Mouse (Mus musculus): Measurements from ENCODE around the gene Adam10.

Adam10 gene

DNA sequence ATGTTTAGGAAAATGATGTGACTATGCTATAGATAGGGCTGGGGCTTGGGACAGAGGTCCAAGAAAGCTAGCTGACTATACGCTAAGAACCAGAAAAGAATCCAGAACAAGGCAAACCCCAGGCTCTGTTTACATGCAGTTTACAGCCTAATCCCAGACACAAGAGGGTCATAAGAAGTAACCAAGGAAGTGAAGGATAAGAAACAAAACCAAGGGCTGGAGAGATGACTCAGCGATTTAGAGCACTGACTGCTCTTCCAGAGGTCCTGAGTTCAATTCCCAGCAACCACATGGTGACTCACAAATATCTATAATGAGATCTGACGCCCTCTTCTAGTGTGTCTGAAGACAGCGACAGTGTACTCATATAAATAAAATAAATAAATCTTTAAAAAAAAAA lies 3.7 kb upstream of the Adam10 start:
- DNase-seq = no peak

DNA sequence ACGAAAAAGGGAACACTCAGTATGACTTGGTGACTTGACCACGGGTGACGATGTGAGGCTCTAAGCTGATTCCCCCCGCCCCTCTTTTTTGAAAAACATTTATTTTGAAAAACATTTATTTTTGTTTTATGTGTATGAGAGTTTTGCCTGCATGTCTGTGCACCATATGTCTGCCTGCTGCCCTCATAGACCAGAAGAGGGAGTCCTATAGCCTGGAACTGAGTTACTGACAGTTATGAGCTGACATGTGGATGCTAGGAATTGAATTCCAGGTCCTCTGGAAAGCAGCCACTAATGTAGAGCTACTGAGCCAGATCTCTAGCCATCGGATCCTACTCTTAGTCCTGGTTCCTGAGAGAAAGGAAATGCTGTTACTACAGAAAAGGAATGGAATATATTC lies 2.8 kb upstream of the Adam10 start:
- DNase-seq = no peak

GRCm38 (mm10) chr9:70679132-70680091 lies 615 bp downstream of the Adam10 start:
- DNase-seq = peak; percentile 24

GRCm38 (mm10) chr9:70682202-70682601 lies 3.4 kb downstream of the Adam10 start:
- no peak for DNase-seq

- DNase-seq = no peak
These were observed 9.6 kb downstream of the Adam10 start for GRCm38 (mm10) chr9:70688301-70688968.

- no peak for DNase-seq
These were observed 11.1 kb downstream of the Adam10 start for GRCm38 (mm10) chr9:70689926-70690325.

DNA sequence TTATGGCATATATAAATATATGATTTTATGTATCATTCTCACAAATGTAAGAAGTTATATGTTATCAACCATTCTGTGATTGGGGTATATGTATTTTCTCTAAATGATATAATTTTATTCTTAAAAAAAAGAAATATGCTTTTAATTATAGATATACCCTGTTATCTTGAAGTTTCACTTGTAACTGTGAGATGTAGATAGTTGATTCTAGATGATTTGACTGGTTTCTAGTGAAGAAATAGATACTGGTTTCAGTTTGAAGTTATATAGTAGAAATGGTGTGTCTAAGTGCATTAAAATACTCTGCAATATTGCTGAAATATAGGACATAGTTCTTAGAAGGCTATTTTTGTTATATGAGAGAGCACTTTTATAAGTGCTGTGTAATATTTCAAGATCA lies 11.8 kb downstream of the Adam10 start:
- DNase-seq = no peak

GRCm38 (mm10) chr9:70691772-70692693 lies 13.2 kb downstream of the Adam10 start:
- no peak for DNase-seq

DNA sequence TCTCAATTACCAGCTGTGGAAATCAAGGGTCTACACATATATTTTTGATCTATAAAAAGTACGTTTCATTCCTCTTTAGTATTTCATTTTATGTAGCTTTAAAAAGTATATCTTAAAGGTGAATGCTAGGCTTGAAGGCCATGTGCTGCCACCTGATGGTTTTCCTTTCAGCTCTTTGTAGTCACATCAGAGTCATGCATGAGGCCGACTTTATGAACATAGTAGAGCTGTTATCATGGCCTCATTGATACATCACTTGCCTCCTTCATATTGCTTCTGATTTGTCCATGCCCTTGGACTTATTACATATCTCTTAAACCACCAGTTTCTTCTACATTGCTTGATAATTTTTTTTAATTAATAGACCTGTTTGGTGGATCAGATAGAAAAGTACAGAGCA lies 16.9 kb downstream of the Adam10 start:
- DNase-seq = no peak

- no peak for DNase-seq
These were observed 19.3 kb downstream of the Adam10 start for GRCm38 (mm10) chr9:70698090-70698489.

GRCm38 (mm10) chr9:70703597-70704203 lies 24.9 kb downstream of the Adam10 start:
- DNase-seq = no peak

DNA sequence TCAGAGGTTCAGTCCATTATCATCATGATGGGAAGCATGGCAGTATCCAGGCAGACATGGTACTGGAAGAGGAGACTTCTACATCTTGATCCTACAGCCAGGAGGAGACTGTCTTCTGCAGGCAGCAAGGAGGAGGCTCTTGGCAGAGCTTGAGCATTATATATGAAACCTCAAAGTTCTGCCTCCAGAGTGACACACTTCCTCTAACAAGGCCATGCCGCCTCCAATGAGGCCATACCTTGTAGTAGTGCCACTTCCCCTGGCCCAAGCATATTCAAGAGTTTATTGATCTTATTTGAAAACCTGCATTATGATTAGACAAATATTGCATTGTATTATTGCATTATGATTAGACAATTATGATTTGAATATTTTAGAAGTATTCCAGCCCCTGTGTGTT lies 27.6 kb downstream of the Adam10 start:
- no peak for DNase-seq

GRCm38 (mm10) chr9:70729544-70729943 lies 50.7 kb downstream of the Adam10 start:
- peak; percentile 30 for DNase-seq

DNA sequence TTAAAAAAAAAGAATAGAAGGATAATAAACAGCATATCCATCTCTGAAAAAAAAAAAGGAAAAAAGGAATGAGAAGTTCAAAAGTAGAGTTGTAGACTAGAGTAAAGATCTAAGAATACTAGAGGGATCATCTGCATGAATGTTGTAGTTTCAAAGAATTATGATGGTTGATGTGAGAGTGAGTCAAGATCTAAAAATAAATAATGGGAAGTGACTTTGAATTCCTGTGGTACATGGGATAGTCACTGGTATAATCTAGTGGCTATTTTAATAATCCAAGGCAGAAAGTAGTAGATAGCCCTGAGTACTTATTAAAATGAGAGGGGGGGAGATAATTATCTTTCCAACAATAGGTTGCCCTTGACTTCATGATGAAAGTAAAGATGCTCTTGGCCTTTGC lies 52.3 kb downstream of the Adam10 start:
- DNase-seq = no peak

GRCm38 (mm10) chr9:70733208-70733607 lies 54.4 kb downstream of the Adam10 start:
- DNase-seq = no peak

DNA sequence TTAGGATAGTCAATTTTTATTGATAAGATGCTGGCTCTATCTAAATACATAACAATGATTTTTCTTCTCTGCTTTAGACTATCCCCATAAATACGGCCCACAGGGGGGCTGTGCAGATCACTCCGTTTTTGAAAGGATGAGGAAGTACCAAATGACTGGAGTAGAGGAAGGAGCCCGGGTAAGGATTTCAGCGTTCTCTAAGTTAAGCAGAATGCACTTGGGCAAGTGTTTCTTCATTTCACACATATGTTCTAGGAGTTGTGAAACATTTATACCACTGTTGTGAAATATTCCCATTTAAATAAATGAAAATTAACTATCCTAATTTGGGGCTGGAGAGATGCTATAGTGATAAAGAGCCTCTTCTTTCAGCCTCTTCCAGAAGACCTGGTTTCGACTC lies 61.2 kb downstream of the Adam10 start:
- no peak for DNase-seq

DNA sequence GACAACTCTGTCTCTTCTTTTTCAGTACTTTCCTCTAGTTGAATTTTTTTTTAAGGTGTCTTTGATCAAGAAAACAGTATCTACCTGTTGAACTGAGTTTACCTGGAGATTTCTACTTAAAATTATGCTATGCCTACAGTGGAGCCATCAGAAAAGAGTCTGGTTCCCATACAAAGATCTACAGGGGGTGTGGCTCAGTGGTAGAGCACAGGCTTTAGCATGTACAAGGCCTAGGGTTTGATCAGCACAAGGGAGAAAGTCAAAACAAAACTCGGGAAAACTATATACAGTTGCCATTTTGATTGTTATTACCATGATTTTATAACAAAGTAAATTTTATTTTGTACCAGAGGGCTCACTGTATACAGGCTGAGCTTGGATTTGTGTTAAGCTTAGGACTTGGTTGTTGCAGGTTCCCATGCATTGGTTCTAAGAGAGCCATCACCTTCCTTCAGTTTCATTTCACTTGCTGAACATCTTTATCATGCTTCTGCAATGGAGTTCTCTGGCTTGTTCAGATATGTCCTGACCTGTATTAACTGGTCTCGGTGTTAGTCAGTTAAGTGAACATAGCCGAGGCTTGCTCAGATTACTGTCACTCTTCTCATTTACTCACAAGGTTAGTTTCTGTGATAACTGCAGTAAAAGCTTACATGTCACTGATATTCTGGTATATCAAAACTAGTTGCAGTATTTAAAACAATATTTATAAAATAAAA lies 72.9 kb downstream of the Adam10 start:
- no peak for DNase-seq

DNA sequence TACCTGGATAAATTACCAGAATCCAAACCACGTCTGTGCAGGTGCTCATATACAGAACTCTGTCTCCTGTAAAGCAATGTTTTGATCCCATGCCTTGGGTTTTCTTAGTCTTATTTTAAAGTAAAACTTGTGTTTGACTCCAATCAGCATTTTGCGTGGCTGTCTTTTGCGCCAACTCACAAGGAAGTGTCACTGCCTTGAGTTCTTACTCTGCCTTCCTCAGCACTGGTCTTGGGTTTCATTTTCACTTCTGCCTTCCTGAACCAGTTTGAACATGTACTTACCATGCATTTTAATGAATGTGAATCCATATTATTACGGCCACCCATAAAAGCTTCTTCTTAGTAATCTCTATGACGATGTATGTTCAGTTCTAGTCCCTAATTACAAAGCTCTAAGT lies 82.2 kb downstream of the Adam10 start:
- no peak for DNase-seq

GRCm38 (mm10) chr9:70775517-70775916 lies 96.7 kb downstream of the Adam10 start:
- DNase-seq = no peak

DNA sequence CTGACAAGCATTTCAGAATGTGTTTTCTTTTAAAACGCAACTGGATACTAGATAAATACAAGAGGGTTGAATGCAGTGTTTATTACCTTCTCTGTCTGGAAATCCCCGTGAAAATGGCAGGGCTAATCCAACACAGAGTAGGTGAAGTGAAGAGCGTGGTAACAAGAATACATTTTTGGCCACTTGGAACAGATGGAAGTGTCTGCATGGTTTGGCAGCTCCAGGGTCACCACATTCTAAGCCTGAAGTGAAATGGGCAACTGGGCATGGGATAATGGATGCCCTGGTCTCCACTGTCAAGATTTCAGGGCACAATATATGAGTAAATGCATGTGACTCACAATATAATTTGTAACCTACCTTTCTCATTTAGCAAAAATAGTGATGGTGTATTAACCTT lies 103.4 kb downstream of the Adam10 start:
- no peak for DNase-seq

DNA sequence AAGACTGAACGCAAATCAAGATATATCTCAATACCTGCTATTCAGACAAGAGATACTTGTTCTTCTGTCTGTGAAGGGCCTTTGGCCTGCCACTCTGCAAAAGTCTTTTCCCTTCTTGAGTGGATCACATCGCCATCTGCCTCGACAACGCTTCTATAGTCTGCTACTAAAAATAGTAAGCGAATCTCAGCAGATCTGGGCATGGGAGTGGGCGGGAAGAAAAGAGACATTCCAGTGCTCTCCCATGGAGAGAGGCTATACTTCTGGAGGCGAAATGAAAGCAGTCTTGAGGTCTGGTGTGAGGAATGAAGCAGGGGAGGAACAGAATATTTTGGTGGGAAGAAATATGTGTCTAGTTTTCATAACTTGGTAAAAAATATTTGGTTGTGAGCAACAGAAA lies 109.9 kb downstream of the Adam10 start:
- DNase-seq = no peak

DNA sequence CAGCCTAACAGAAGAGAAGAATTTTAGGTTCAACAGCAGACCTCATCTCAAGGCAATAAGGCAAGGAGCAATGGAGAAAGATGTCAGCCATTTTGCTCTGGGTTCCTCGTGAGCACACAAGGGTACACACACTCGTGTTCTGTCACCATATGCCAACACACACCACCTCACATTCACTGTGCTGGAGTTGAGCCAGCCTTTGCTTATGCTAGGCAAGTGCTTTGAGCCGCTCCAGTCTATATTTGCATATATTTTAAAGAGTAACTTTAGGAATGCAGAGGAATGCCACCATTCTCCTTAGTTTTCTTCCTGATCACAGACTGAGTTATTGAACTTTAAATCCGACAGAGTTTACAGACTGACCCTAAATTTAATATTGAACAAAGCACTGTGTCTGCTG lies 111.8 kb downstream of the Adam10 start:
- no peak for DNase-seq
